Mouse (Mus musculus): Measurements from ENCODE around the gene Ets2. TPM values are rescaled to one million over a fixed set of nuclear protein-coding genes. Genes with fewer than 3 reads are reported as not detected.
"Not testable (repeated sequence)": the region's sequence is repeated elsewhere in the genome, so short reads cannot be mapped to it uniquely, and the experiment has no call there.

Gene Ets2
- polyA plus RNA-seq, 1 experiment from 2014 or later: 22.8 TPM

DNA sequence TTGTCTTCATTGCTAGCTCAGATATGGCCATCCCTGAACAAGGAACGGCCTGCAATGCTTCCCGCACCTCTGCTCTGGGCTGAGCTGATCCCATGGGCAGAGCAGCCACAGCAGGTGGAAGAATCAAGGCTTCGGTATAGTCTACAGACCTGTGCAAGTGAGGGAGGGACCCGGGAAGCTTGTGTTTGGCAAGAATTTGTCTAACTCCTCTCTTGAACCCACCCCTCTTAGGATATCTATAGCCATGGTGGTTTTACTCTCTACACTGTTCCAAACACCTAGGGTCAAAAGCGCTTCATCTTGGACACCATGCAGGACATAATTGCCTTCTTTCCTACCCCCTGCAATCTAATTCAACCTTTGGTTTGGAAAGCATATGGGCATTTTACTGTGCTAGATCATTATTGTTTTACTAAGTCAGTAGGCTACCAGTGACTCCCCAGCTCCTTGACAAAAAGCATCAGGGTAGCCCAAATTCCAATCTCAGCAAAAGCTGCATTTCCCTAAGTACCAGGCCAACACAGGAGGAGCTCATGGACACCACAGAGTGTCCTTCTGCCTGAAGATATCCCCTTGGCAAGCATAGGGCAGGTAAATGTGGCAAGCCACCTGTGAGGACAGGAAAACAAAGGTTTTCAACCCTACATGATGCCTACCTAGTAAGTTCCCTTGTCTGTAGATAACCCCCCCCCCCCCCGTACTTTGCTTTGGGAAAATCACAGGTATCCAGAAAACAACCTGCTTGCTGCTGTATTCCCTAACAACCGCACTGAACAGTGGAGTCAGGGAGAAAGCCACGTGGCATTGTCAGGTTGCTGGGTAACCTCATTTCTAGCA, 57.5 kb downstream of the Ets2 start:
- Histone ChIP-seq H3K36me3 (ENCODE audit: control insufficient read depth, insufficient read depth, low read length) (no peaks in the 10 kb centered on the region), H3K9ac (ENCODE audit: low read length) (no peak overlapping the region), H3K27me3 (ENCODE audit: control insufficient read depth, insufficient read depth, low read length) (no peaks in the 10 kb centered on the region), H3K9me3 (ENCODE audit: control insufficient read depth, low read length) (no peaks in the 10 kb centered on the region), H3K4me2 (ENCODE audit: low read depth) (no peak overlapping the region), H3K4me3 (ENCODE audit: low read depth, low read length) (no peak overlapping the region), H3K4me1 (ENCODE audit: control insufficient read depth, insufficient read depth, low read length) (no peaks in the 10 kb centered on the region), H3K27ac (ENCODE audit: low read depth, low read length) (no peak overlapping the region)
- DNase-seq (ENCODE audit: low spot score): no peak
- WGBS: 82% methylated on average over 8 of the region's 8 CpGs
- no peak for ATAC-seq (ENCODE audit: insufficient read depth, low FRiP score, low TSS enrichment)

DNA sequence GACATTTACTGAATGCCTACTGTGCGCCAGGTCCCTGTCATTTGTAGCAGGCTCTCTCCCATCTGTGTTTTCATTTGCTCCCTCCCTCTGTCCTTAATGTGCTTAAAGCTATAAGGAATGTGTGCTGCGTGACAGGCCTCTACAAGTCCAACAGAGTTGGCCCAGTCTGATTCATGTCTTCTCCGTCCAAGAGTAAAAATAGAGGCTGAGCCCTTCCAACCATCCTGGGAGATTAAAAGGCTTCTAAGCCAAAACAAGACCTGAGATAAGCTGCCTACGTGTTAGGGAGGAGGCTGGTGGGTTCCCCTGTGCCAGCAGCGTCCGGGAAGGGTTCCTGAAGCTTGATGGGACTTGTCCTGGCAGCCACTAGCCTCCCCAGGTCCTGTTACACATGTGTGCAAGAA, 58.1 kb downstream of the Ets2 start:
- Histone ChIP-seq H3K36me3 (ENCODE audit: control insufficient read depth, insufficient read depth, low read length) (no peaks in the 10 kb centered on the region), H3K4me1 (ENCODE audit: control insufficient read depth, insufficient read depth, low read length) (no peaks in the 10 kb centered on the region), H3K9ac (ENCODE audit: low read length) (no peak overlapping the region), H3K27ac (ENCODE audit: low read depth, low read length) (no peak overlapping the region), H3K4me3 (ENCODE audit: low read depth, low read length) (no peak overlapping the region), H3K9me3 (ENCODE audit: control insufficient read depth, low read length) (no peaks in the 10 kb centered on the region), H3K4me2 (ENCODE audit: low read depth) (no peak overlapping the region), H3K27me3 (ENCODE audit: control insufficient read depth, insufficient read depth, low read length) (no peaks in the 10 kb centered on the region)
- WGBS: 83% methylated on average over 6 of the region's 6 CpGs
- DNase-seq (ENCODE audit: low spot score) (no peak), ATAC-seq (ENCODE audit: insufficient read depth, low FRiP score, low TSS enrichment) (no peak)

DNA sequence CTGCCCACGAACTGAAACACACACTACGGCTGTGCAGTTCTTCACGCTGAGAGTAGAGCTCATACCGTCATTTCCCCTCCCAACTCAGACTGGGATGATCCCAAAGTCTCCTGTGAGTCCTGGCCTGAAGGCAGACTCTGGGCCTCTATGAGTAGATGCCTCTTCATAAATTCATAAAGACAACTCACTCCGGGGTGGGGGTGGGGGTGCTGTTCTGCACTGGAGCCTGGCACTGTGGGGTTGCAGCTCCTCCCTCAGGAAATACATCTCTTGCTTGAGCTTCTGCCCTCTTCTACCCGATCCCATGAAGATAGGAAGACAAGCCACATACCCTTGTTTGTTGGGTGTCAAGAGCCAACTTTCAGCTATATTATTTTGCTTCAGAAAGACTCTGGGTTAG, 59.9 kb downstream of the Ets2 start:
- 87% methylated on average over 6 of the region's 6 CpGs for WGBS
- no peak overlapping the region for H3K27ac ChIP-seq (ENCODE audit: low read depth, low read length)
- no peak for DNase-seq (ENCODE audit: low spot score)
- no peaks in the 10 kb centered on the region for H3K36me3 ChIP-seq (ENCODE audit: control insufficient read depth, insufficient read depth, low read length)
- no peak overlapping the region for H3K9ac ChIP-seq (ENCODE audit: low read length)
- H3K4me3 ChIP-seq (ENCODE audit: low read depth, low read length): no peak overlapping the region
- no peak overlapping the region for H3K4me2 ChIP-seq (ENCODE audit: low read depth)
- no peaks in the 10 kb centered on the region for H3K9me3 ChIP-seq (ENCODE audit: control insufficient read depth, low read length)
- no peaks in the 10 kb centered on the region for H3K4me1 ChIP-seq (ENCODE audit: control insufficient read depth, insufficient read depth, low read length)
- no peak for ATAC-seq (ENCODE audit: insufficient read depth, low FRiP score, low TSS enrichment)
- H3K27me3 ChIP-seq (ENCODE audit: control insufficient read depth, insufficient read depth, low read length): no peaks in the 10 kb centered on the region

DNA sequence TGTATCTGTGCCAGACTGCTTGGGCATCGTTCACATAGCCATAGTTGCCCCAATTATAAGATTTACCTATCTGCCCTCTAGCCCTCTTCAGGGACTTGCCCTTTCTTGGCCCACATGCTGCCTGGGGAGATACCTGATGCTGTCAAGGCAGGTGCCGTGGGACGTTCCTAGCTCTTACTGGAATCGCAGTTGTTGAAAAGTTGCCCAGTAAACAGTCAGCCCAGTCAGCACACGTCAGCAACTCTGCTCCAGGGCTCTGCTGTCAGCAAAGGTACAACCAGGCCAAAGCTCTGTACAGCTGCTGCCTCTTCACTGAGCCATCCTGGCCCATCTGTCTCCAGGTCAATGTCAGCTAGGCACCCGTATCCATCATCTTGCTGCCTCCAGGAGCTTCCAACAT, 61.3 kb downstream of the Ets2 start:
- no peak overlapping the region for H3K9ac ChIP-seq (ENCODE audit: low read length)
- 96% methylated on average over 6 of the region's 6 CpGs for WGBS
- no peaks in the 10 kb centered on the region for H3K27me3 ChIP-seq (ENCODE audit: control insufficient read depth, insufficient read depth, low read length)
- ATAC-seq (ENCODE audit: insufficient read depth, low FRiP score, low TSS enrichment) (no peak), DNase-seq (ENCODE audit: low spot score) (no peak)
- no peaks in the 10 kb centered on the region for H3K4me1 ChIP-seq (ENCODE audit: control insufficient read depth, insufficient read depth, low read length)
- no peaks in the 10 kb centered on the region for H3K9me3 ChIP-seq (ENCODE audit: control insufficient read depth, low read length)
- H3K4me3 ChIP-seq (ENCODE audit: low read depth, low read length): no peak overlapping the region
- no peak overlapping the region for H3K27ac ChIP-seq (ENCODE audit: low read depth, low read length)
- H3K36me3 ChIP-seq (ENCODE audit: control insufficient read depth, insufficient read depth, low read length): no peaks in the 10 kb centered on the region
- H3K4me2 ChIP-seq (ENCODE audit: low read depth): no peak overlapping the region

DNA sequence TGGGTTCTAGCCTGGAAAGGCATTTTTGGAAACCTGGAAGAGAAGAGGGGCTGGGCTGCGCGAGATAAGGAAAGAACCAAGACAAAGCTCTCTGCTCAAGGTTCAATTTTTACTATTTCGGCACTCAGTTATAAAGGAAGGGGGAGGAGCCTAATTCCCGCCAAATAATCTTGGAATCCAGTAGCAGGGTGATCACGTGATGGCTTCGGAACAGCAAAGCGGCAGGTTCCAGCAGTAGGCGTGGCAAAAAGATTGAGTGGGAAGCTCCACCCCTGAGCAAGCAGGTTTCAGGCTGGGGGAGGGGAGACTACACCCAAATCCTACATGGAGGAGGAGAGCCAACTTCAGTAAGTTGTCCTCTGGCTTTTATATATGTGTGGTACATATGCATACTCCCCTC, 62.2 kb downstream of the Ets2 start:
- ATAC-seq (ENCODE audit: insufficient read depth, low FRiP score, low TSS enrichment); DNase-seq (ENCODE audit: low spot score); H3K9me3 ChIP-seq (ENCODE audit: control insufficient read depth, low read length); H3K9ac ChIP-seq (ENCODE audit: low read length); H3K27me3 ChIP-seq (ENCODE audit: control insufficient read depth, insufficient read depth, low read length); H3K27ac ChIP-seq (ENCODE audit: low read depth, low read length); H3K36me3 ChIP-seq (ENCODE audit: control insufficient read depth, insufficient read depth, low read length); H3K4me2 ChIP-seq (ENCODE audit: low read depth); H3K4me3 ChIP-seq (ENCODE audit: low read depth, low read length); H3K4me1 ChIP-seq (ENCODE audit: control insufficient read depth, insufficient read depth, low read length): not testable (repeated sequence)
- whole genome bisulfite sequencing: 80% methylated on average over 8 of the region's 8 CpGs

DNA sequence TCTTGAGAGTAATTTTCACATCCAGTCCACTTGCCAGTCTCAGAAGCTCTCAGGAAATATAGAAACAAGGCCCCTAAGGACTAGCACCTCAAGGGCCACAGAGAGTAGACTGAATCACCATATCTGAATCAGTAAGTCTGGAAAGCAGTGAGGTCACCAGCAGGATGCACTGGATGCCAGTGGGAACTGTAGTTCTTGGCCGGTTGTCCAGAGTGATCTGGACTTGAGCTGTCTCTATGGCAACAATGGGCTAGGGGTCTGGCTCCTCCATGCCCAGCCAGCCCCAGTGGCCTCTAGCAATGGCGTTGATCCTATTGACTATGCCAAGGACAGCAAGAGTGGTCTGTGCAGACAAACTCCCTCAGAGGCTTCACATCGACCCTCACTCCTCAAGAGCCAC, 64.3 kb downstream of the Ets2 start:
- ATAC-seq (ENCODE audit: insufficient read depth, low FRiP score, low TSS enrichment) (no peak), DNase-seq (ENCODE audit: low spot score) (no peak)
- H3K27me3 ChIP-seq (ENCODE audit: control insufficient read depth, insufficient read depth, low read length): no peaks in the 10 kb centered on the region
- H3K9me3 ChIP-seq (ENCODE audit: control insufficient read depth, low read length): no peaks in the 10 kb centered on the region
- H3K4me2 ChIP-seq (ENCODE audit: low read depth): no peak overlapping the region
- no peak overlapping the region for H3K4me3 ChIP-seq (ENCODE audit: low read depth, low read length)
- H3K27ac ChIP-seq (ENCODE audit: low read depth, low read length): no peak overlapping the region
- WGBS: 87% methylated on average over 3 of the region's 3 CpGs
- H3K36me3 ChIP-seq (ENCODE audit: control insufficient read depth, insufficient read depth, low read length): no peaks in the 10 kb centered on the region
- H3K9ac ChIP-seq (ENCODE audit: low read length): no peak overlapping the region
- no peaks in the 10 kb centered on the region for H3K4me1 ChIP-seq (ENCODE audit: control insufficient read depth, insufficient read depth, low read length)

DNA sequence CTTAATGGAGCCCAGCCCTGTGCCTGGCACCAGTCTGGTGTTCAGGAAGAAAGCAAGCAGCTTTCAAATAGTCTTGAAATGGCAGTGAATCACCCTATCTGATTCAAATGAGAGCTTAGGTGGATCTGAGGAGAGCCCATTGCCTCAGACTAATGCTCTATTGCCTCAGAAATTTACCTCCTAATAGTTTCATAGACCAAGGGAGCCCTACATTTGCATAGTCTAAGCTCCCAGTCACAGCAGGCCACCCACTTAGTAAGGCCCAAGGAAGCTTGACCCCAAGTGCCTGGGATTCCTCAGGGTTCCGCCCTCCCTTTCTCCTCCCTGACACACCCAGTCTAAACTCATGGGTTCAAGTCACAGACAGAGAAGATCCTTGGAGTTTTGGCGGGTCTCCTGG, 65.4 kb downstream of the Ets2 start:
- H3K4me2 ChIP-seq (ENCODE audit: low read depth): no peak overlapping the region
- no peaks in the 10 kb centered on the region for H3K9me3 ChIP-seq (ENCODE audit: control insufficient read depth, low read length)
- 73% methylated on average over 2 of the region's 2 CpGs for WGBS
- no peaks in the 10 kb centered on the region for H3K27me3 ChIP-seq (ENCODE audit: control insufficient read depth, insufficient read depth, low read length)
- no peak overlapping the region for H3K4me3 ChIP-seq (ENCODE audit: low read depth, low read length)
- no peak overlapping the region for H3K27ac ChIP-seq (ENCODE audit: low read depth, low read length)
- H3K9ac ChIP-seq (ENCODE audit: low read length): no peak overlapping the region
- DNase-seq (ENCODE audit: low spot score): no peak
- no peaks in the 10 kb centered on the region for H3K36me3 ChIP-seq (ENCODE audit: control insufficient read depth, insufficient read depth, low read length)
- no peak for ATAC-seq (ENCODE audit: insufficient read depth, low FRiP score, low TSS enrichment)
- no peaks in the 10 kb centered on the region for H3K4me1 ChIP-seq (ENCODE audit: control insufficient read depth, insufficient read depth, low read length)

DNA sequence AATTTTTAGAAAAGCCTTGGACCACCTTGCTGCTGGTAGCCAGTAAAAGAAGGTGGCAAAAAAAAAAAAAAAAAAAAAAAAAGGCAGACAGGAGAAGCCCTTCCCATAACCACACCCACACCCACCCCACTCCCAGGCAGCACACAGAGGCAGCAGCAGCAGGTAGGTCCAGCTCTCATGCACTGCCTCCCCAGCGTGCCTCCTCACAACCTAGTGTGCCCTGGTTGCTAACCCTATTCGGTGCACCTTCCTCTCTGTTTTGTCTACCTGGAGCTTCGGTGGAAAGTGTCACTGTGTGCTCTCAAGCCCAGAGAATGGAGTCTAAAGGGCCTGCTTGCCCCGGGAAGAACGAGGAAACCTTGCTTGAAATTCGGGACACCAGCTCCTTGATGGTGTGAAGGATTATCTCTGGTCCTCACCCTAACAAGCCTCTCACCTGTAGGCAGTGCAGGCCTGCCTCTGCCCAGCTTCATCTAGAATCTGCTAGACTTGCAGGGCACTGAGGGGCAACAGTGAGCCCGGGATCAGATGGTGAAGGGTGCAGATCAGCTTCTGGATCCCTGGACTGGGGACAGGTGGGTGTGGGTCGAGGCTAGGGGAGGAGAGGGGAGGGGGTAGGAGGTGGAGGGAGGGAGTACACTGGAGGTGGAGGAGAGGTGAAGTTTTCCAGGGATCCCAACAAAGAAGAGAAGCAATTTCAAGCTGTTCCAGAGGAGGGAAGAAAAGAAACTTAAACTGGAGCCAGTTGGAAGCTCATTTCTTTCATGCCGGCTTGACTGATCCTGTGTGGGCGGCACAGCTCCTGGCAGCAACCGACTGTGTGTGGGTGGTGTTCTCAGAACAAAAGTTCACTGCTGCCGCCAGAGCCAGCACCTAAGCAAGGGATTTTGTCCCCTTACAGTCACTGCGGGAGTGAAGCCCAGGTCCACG, 67.5 kb downstream of the Ets2 start:
- ATAC-seq (ENCODE audit: insufficient read depth, low FRiP score, low TSS enrichment) (no peak), DNase-seq (ENCODE audit: low spot score) (no peak)
- Histone ChIP-seq H3K4me3 (ENCODE audit: low read depth, low read length) (no peak overlapping the region), H3K27me3 (ENCODE audit: control insufficient read depth, insufficient read depth, low read length) (no peaks in the 10 kb centered on the region), H3K36me3 (ENCODE audit: control insufficient read depth, insufficient read depth, low read length) (no peaks in the 10 kb centered on the region), H3K4me2 (ENCODE audit: low read depth) (no peak overlapping the region), H3K9me3 (ENCODE audit: control insufficient read depth, low read length) (no peaks in the 10 kb centered on the region), H3K9ac (ENCODE audit: low read length) (no peak overlapping the region), H3K4me1 (ENCODE audit: control insufficient read depth, insufficient read depth, low read length) (no peaks in the 10 kb centered on the region), H3K27ac (ENCODE audit: low read depth, low read length) (no peak overlapping the region)
- WGBS: 56% methylated on average over 14 of the region's 14 CpGs

DNA sequence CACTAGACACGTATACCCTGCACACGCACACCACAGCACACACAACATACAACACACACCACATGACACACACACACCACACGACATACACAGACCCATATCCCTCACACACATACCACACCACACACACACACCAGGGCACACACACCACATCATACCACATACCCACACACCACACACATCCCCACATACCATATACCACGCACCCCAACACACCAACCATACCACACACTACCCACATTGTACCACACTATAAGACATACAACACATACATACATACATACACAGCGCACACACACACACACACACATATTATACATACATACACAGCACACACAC, 68.1 kb downstream of the Ets2 start:
- Histone ChIP-seq H3K4me3 (ENCODE audit: low read depth, low read length) (no peak overlapping the region), H3K9ac (ENCODE audit: low read length) (no peak overlapping the region), H3K27me3 (ENCODE audit: control insufficient read depth, insufficient read depth, low read length) (no peaks in the 10 kb centered on the region), H3K27ac (ENCODE audit: low read depth, low read length) (no peak overlapping the region), H3K36me3 (ENCODE audit: control insufficient read depth, insufficient read depth, low read length) (no peaks in the 10 kb centered on the region), H3K4me2 (ENCODE audit: low read depth) (no peak overlapping the region), H3K4me1 (ENCODE audit: control insufficient read depth, insufficient read depth, low read length) (no peaks in the 10 kb centered on the region), H3K9me3 (ENCODE audit: control insufficient read depth, low read length) (no peaks in the 10 kb centered on the region)
- DNase-seq (ENCODE audit: low spot score) (no peak), ATAC-seq (ENCODE audit: insufficient read depth, low FRiP score, low TSS enrichment) (no peak)
- WGBS: 91% methylated on average over 5 of the region's 5 CpGs
